Mouse (Mus musculus) lung, postnatal 0 days (tissue): ENCODE measurements around the gene Styx. TPM values are rescaled to one million over a fixed set of nuclear protein-coding genes. Genes with fewer than 3 reads are reported as not detected.
A peak's percentile ranks its signal among the peaks of the same experiment; 100 is the strongest.

Source experiments
- ATAC-seq: fragments of 200-750 bp; cut with Nextera tagmentation; 2 replicates; pipeline ENCODE4 v1.8.0; 2017; ENCODE audit warnings: moderate library complexity
- DNase-seq: peaks from one replicate; pipeline ENCODE4 v3.0.0-alpha.2; 2016; ENCODE audit warnings: low spot score
- H3K27ac ChIP-seq: fragments of 300-500 bp; sonication (generic); 2 replicates; pipeline ENCODE4 v1.5.1; 2014; ENCODE audit warnings: antibody characterized with exemption, mild to moderate bottlenecking, low read length, mixed read lengths
- H3K27me3 ChIP-seq: fragments of 300-500 bp; sonication (generic); replicated peaks from 2 replicates; pipeline ENCODE4 v1.6.1; 2014; ENCODE audit warnings: low read length, mixed read lengths; ENCODE audit not compliant: insufficient read depth
- H3K36me3 ChIP-seq: fragments of 300-500 bp; sonication (generic); 2 replicates; pipeline ENCODE4 v1.6.1; 2014; ENCODE audit warnings: low read length, mixed read lengths; ENCODE audit not compliant: insufficient read depth
- H3K4me1 ChIP-seq: fragments of 300-500 bp; sonication (generic); 2 replicates; pipeline ENCODE4 v1.6.1; 2014; ENCODE audit warnings: antibody characterized with exemption, low read depth, low read length, mixed read lengths; ENCODE audit not compliant: insufficient read depth
- H3K4me2 ChIP-seq: fragments of 300-500 bp; sonication (generic); replicated peaks from 2 replicates; pipeline ENCODE4 v1.6.1; 2014; ENCODE audit warnings: low read depth, mild to moderate bottlenecking, low read length, moderate library complexity, mixed read lengths
- H3K4me3 ChIP-seq: fragments of 300-500 bp; sonication (generic); 2 replicates; pipeline ENCODE4 v1.5.1; 2014; ENCODE audit warnings: low read depth, low read length
- H3K9ac ChIP-seq: fragments of 300-500 bp; sonication (generic); replicated peaks from 2 replicates; pipeline ENCODE4 v1.6.1; 2014; ENCODE audit warnings: low read depth, mild to moderate bottlenecking
- H3K9me3 ChIP-seq: fragments of 300-500 bp; sonication (generic); 2 replicates; pipeline ENCODE4 v1.6.1; 2016; ENCODE audit warnings: low read length, mixed read lengths
- CTCF ChIP-seq: IDR thresholded peaks from 2 replicates; pipeline ENCODE4 v1.5.1; 2016; ENCODE audit warnings: antibody characterized with exemption, mild to moderate bottlenecking
- EP300 ChIP-seq: IDR thresholded peaks from 2 replicates; pipeline ENCODE4 v1.6.1; 2016; ENCODE audit warnings: antibody characterized with exemption, mild to moderate bottlenecking, control low read depth
- WGBS: fragments of 180-500 bp; shearing (Covaris S2); extraction: QIAGEN DNeasy Blood & Tissue Kit; methylation state at CpG from one replicate; pipeline ENCODE4 v1.1.7; 2014; 5-methylcytosine and 5-hydroxymethylcytosine counted together
- polyA plus RNA-seq: library from polyadenylated mRNA; unstranded; fragments of >200 nt; fragmentation: Nextera tagmentation; extraction: Ambion mirVana; gene quantifications from 2 replicates; pipeline ENCODE4 v1.2.1, GENCODE M21; 2015

Styx gene
- polyA plus RNA-seq, 1 experiment from 2014 or later: 75.1 TPM

DNA sequence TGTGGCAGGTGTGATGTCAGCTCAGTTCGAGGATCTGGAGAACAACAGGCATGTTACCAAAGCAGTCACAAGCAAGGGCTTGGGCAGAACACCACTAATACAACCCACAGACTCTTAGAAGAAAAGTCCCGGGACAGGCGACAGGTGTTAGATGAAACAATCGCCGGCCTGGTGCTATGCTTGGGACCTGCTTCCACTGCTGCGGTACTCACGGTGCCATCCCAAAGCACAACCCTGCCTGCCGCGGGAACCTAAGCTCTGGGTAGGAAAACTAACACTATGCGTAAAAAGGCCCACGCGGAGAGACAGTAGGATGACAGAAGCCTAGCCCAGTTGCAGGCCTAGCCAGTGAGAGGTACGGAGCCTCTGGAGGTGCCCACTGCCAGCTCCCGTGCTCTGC is 40.8 kb upstream of the Styx start:
- H3K9me3 ChIP-seq: no peaks in the 10 kb centered on the region
- WGBS: 89% methylated on average over 14 of the region's 14 CpGs
- H3K4me1 ChIP-seq: no peaks in the 10 kb centered on the region
- H3K27ac ChIP-seq: no peak overlapping the region
- H3K4me3 ChIP-seq: no peak overlapping the region
- TF ChIP-seq CTCF (no peak), EP300 (no peak)
- no peaks in the 10 kb centered on the region for H3K27me3 ChIP-seq
- no peak overlapping the region for H3K4me2 ChIP-seq
- DNase-seq: no peak
- no peak for ATAC-seq
- H3K9ac ChIP-seq: no peak overlapping the region
- no peaks in the 10 kb centered on the region; the same call in 1 of the 2 replicates for H3K36me3 ChIP-seq

- no peak for DNase-seq
- Histone ChIP-seq H3K27me3 (no peaks in the 10 kb centered on the region), H3K9me3 (no peaks in the 10 kb centered on the region), H3K4me1 (peaks cover 12% of the 10 kb centered on the region; the same call in 1 of the 2 replicates), H3K4me2 (peak overlapping the region; percentile 74), H3K27ac (no peak overlapping the region), H3K4me3 (no peak overlapping the region), H3K9ac (no peak overlapping the region), H3K36me3 (no peaks in the 10 kb centered on the region)
- ATAC-seq: no peak
- TF ChIP-seq CTCF (no peak), EP300 (no peak)
- 61% methylated on average over 5 of the region's 5 CpGs for WGBS
Measured at GRCm38 (mm10) chr14:45316927-45317326, 34.0 kb upstream of the Styx start.

DNA sequence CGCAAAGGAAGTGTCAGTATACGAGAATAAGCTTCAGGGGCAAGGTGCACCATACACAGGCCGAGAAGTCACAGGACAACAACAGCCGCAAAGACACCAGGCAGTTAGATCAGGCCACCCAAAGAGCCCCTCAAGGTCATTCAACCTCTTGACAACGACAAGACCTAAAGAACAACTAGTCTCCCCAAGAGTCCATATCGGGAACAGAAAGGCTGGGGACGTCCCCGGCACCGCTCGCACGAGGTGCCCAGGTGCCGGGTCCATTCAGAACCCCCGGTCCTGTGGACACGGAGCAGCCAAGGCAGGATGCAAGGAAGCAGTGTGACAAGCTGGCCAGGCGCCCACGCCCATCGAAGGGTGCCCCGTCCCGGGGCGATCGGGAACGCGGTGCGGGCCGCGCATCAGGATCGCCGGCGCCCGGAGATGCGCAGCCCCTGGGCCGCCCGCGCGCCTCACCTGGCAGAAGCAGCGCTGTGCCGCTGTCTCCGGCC is 32.9 kb upstream of the Styx start:
- peak overlapping the region; percentile 74 for H3K4me2 ChIP-seq
- H3K36me3 ChIP-seq: no peaks in the 10 kb centered on the region
- H3K27ac ChIP-seq: peak overlapping the region; percentile 79
- DNase-seq: no peak
- TF ChIP-seq EP300 (no peak), CTCF (no peak)
- H3K4me1 ChIP-seq: peaks cover 12% of the 10 kb centered on the region; the same call in 1 of the 2 replicates
- ATAC-seq: peak; percentile 56
- H3K9me3 ChIP-seq: no peaks in the 10 kb centered on the region
- WGBS: 0% methylated on average over 14 of the region's 38 CpGs
- H3K4me3 ChIP-seq: peak overlapping the region; percentile 88
- H3K9ac ChIP-seq: peak overlapping the region; percentile 76
- H3K27me3 ChIP-seq: no peaks in the 10 kb centered on the region

DNA sequence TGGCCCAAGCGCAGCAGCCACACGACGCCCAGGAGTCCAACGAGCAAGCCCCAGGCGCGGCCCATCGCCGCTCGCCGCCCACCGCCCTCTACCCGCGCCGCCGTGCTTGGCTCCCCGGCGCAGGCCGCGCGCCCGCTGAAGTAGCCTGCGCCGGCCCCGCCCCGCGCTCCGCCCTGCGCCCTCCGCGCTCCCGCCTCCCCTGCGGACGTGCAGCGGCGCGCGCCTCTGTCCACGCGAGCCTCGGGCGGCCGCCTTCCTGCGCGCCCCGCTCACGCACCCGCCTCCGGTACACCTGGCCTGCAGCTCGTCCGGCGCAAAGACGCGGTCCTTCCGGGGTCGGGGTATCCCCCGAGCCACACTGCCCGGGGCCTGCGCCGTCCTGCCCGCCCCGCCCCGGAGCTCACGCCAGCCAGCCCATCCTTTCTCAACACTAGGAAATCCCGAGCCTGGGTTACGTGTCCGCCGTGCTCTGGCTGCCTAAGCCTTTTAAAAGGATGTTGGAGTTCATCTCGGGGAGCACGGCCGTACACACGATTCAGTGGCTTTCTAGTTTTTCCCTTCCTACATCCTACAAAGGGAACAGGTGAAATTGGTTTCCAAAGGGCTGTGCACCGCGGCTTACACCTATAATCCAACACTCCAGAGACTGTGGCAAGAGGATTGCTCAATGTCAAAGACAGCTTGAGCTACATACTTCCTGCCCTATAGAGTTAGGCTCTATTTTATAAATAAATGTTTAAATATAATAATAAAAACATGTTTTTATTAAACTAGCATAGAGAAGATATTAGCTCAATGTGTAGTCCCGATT is 32.3 kb upstream of the Styx start, which contains the start of gene Ero1l:
Gene Ero1l (minus strand): TSS at position 346 of the 811 bp plus-strand sequence.
- no peak for TF ChIP-seq EP300
- no peak for TF ChIP-seq CTCF
- peak within 1 kb of the TSS; percentile 79 for H3K27ac ChIP-seq

GRCm38 (mm10) chr14:45319237-45319610 is 31.7 kb upstream of the Styx start:
- no peak for TF ChIP-seq CTCF
- TF ChIP-seq EP300: no peak
- WGBS: 50% methylated on average over 3 of the region's 3 CpGs
- no peak for ATAC-seq
- DNase-seq: peak; percentile 33
- Histone ChIP-seq H3K27me3 (no peaks in the 10 kb centered on the region), H3K9me3 (no peaks in the 10 kb centered on the region), H3K4me2 (peak overlapping the region; percentile 74; the same call in 1 of the 2 replicates), H3K4me1 (peaks cover 12% of the 10 kb centered on the region; the same call in 1 of the 2 replicates), H3K36me3 (no peaks in the 10 kb centered on the region), H3K4me3 (no peak overlapping the region; the same call in 1 of the 2 replicates), H3K27ac (no peak overlapping the region), H3K9ac (no peak overlapping the region)

More for the DNA sequence above, 32.3 kb upstream of the Styx start, which contains the start of gene Ero1l:
- Histone ChIP-seq H3K4me2 (peak within 1 kb of the TSS; percentile 74), H3K9ac (peak within 1 kb of the TSS; percentile 76), H3K27me3 (no peaks in the 10 kb centered on the region), H3K9me3 (no peaks in the 10 kb centered on the region), H3K36me3 (no peaks in the 10 kb centered on the region), H3K4me1 (peaks cover 12% of the 10 kb centered on the region; the same call in 1 of the 2 replicates), H3K4me3 (peak within 1 kb of the TSS; percentile 88)
- peak; percentile 97 for ATAC-seq
- WGBS: 3% methylated on average over 33 of the region's 74 CpGs
- peak; percentile 87 for DNase-seq

- 63% methylated on average over 4 of the region's 4 CpGs for WGBS
- ATAC-seq: no peak
- H3K9me3 ChIP-seq: no peaks in the 10 kb centered on the region
- H3K9ac ChIP-seq: no peak overlapping the region
- H3K27me3 ChIP-seq: no peaks in the 10 kb centered on the region
- H3K4me2 ChIP-seq: no peak overlapping the region
- peaks cover 12% of the 10 kb centered on the region; the same call in 1 of the 2 replicates for H3K4me1 ChIP-seq
- peak; percentile 40 for DNase-seq
- no peak overlapping the region for H3K4me3 ChIP-seq
- H3K36me3 ChIP-seq: no peaks in the 10 kb centered on the region
- no peak overlapping the region for H3K27ac ChIP-seq
- TF ChIP-seq CTCF: no peak
- TF ChIP-seq EP300: no peak
Measured at GRCm38 (mm10) chr14:45320111-45320510, 30.8 kb upstream of the Styx start.
